Mouse (Mus musculus): ENCODE results near the gene Aplf.

The Aplf gene

DNA sequence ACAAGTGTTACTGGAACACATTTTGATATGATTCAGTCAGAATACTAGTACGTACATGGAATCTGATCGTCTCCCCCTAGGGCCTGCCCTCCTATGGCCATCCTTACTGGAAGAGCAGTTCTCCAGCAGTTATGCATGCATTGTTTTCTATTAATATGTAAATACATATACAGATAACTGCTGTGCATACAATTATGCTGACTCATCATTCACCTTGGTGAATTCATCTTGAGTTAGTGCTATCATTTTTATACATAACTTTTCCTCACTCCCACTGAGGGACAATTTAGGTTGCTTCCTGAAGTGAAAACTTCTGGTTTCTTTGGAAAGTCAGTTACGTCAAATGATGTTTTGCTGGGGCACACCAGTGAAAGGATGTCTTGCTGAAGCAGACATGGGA is 48.8 kb downstream of the Aplf start:
- no peak for DNase-seq (ENCODE audit: low spot score in 2 of 2)

DNA sequence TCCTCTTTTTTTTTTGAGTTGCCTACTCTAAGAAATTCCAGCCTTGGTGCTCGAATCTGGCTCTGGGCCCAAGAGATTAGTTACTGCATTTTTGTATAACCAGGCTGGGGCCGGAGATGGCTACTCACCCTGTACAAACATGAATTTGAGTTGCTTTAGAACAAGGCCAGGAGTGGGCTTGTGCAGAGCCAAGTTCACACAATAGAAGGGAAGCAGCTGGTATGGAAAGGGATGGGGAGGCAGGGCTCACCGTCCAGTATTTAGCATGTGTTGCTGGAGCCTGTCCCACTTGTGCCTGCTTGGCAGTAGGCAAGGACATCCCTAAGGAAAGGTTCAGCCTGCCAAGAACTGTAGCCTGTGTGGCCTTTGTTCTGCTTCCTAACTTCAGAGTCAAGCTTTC is 50.7 kb downstream of the Aplf start:
- no peak for DNase-seq (ENCODE audit: low spot score in 2 of 2)

DNA sequence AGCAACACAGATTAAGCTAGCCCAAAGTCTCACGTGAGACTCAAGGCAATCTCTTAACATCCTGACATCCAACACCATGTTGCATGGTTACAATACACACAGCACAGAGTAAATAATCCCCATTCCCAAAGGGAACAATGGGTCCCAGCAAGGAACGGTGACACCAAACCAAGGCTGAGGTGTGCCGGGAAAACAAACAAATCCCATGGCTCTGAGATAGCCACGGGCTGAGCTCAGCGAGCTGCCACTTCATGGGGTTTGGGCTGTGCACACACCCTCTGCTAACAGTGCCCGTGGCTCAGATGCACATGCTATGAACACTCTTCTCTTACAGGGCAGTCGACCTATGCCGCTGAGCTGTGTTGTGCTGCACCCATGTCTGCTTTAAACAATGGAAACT is 54.0 kb downstream of the Aplf start:
- no peak for DNase-seq (ENCODE audit: low spot score in 2 of 2)

DNA sequence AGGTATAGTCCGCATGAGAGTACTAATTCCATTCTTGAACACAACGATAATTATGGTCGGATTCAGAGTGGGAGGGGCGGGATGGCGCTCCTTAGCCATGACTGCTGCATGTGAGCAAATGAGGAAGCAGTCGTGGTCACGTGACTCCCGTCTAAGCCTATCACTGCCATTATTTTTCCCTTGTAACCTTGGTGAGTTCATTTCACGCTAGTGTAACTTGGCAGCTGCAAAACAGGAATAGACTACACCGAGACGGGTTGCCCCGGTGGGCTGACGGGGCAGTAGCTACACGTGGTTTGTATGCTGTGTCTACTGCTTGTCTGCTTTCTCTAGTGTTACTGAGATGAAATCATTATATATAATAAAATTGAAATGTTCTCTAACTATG is 56.3 kb downstream of the Aplf start:
- no peak for DNase-seq (ENCODE audit: low spot score in 2 of 2)

DNA sequence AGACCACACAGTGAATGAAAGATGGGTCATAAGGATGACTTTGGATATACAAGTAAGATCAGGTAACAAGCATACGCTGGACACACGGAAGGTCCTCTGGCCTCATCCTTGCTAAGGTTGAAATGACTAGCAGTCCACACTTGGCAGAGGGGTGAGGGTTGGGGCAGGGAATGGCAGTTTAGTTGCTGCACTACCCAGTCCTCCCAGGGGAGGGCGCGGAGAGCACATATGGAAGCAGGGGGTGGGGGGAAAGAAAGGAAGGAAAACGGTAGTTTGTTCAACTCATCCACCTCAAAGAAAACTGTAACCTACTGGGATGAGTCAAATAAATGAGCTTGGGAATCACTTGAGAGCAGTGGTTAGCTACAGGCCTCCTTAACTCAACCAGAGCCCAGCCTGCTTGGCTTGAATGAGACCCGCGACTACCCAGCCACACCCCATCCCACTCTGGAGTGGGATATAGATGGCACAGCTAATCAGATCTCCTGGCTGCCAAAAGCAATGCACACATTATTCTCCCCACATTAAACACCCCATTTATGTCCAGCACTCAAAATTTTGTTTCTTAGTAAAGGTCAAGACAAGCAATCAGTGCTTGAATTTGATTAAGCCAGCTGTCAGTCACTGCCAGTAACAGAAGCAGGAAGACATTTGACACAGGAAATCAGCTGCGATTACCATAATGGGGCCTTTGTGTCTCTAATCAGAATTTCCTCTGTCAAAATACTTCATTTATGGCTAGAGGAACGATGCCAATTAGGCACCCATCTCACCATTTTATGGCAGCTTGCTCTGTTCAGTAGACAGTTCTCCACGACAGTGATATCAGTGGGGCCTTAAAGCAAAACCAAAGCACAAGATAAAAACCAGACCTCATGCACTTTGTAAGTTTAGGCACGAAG is 56.9 kb downstream of the Aplf start:
- no peak for DNase-seq (ENCODE audit: low spot score in 2 of 2)

- DNase-seq (ENCODE audit: low spot score in 2 of 2) = no peak
Measured at GRCm38 (mm10) chr6:87599825-87600224, 72.2 kb downstream of the Aplf start.

- no peak for DNase-seq (ENCODE audit: low spot score in 2 of 2)
Measured at GRCm38 (mm10) chr6:87597116-87597833, 74.7 kb downstream of the Aplf start.

- no peak for DNase-seq (ENCODE audit: low spot score in 2 of 2)
Measured at GRCm38 (mm10) chr6:87594188-87594587, 77.8 kb downstream of the Aplf start.

GRCm38 (mm10) chr6:87590394-87591281 is 81.4 kb downstream of the Aplf start, which contains the start of gene Prokr1:
Gene Prokr1, minus strand, starts transcription at chr6:87590743.
- DNase-seq (ENCODE audit: low spot score in 2 of 2) = peak in 1 of 2 experiments; percentile 9

DNA sequence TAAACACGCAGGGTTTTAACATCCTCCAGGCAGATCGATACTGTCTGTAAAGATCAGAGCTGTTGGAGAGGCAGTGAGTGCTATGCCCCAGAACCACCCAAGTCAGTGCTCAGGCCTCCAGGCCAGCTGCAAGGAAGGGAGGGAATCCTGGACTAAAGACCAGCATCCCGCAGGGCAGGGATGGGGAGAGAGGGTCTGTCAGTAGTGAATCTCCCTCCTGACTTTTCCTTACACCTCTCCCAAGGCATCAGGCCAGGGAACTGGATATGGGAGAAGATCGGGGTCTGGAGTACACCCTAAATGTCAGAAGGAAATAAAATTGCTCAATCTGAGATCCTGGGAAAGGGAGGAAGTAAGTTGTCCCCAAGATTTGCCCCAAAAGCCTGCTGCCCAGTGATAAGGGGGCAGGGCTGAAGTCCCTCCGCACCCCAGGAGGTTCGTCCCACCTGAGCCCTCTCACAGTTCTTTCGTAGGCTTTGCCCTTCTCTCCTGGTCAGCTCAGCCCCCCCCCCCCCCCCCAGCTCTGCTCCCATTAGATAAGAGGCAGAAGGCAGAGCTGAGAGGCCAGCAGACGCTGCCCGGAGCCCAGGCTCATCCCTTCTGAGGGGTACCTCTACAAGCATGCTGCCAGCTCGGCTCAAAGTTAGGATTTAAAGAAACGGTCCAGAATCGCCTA is 82.1 kb downstream of the Aplf start:
- DNase-seq (ENCODE audit: low spot score in 2 of 2) = no peak

GRCm38 (mm10) chr6:87583991-87584390 is 88.0 kb downstream of the Aplf start:
- DNase-seq (ENCODE audit: low spot score in 2 of 2) = no peak

GRCm38 (mm10) chr6:87583183-87583611 is 88.8 kb downstream of the Aplf start:
- DNase-seq (ENCODE audit: low spot score in 2 of 2) = no peak

GRCm38 (mm10) chr6:87582456-87582855 is 89.5 kb downstream of the Aplf start:
- DNase-seq (ENCODE audit: low spot score in 2 of 2) = no peak

DNA sequence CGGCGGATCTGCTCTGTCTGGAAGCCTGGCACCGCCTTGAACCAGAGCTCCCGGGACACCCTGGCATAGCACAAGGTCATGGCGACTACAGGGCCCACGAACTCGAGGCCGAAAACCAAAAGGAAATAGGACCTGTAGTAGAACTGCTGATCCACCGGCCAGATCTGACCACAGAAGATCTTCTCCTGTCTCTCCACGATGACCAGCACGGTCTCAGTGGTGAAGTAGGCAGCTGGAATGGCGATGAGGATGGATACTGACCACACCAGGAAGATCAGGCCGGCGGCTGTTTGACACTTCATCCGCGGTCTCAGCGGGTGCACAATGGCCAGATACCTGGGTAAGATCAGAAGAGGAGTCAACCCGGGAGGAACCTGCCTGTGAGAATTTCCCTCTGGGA is 90.4 kb downstream of the Aplf start:
- no peak for DNase-seq (ENCODE audit: low spot score in 2 of 2)

DNA sequence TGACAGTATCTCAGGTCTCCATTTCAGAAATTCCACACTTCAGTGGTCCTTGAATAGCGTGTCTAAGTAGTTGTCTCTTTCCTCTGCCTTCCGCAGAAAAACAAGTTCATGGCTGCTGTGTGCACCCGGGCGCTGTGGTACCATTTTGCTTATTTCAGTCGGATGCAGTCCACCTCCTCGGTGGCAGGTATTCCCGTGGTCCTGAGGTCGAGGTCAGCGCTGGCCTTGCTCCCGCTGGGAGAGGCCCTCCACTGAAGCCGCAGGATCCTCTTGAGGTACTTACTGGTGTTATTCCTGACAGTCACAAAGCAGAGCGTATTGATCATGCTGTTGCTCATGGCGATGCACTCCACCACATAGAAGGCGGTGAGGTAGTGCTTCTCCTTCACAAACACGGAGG is 90.9 kb downstream of the Aplf start:
- DNase-seq (ENCODE audit: low spot score in 2 of 2) = no peak

Measured in frontal cortex, postnatal 25 days (tissue).